Mouse (Mus musculus): Measurements from ENCODE around the gene Knl1.

Knl1 gene

DNA sequence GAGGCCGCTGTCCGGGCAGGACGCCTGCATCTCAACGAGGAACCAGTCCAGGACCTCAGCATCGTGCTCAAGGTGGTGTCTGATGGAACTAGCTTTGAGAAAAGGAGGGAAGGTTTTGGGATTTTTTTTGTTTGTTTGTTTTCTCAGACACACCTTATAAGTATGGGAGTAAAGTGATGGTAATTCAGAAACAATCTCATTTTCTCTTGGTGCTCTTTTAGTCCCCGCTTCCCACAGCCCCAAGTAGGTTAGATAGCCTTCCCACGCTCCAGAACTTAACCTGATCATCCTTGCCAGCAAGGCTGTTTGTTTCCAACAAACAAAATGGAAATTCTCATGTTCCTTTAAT, 11.5 kb upstream of the Knl1 start:
- no peak for DNase-seq (ENCODE audit: low spot score in 2 of 2)

DNA sequence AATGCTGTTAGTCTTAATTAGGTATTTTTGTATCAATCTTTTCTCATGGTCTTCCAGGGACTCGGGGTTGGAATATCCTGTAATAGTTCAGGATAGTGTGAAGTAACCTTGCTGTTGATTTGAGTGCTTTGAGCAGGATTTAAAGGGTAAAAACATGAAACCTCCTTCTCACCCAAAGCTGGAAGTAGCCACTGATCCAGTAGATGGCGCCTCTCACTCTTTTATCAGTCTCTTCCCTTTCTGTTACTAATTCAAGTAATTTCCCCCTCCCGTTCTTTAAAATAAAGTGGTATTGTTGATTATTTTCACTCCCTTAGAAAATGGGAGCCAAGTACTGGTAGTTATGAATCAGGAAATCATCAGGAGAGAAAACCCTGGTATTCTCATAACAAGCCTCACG, 6.0 kb upstream of the Knl1 start:
- DNase-seq (ENCODE audit: low spot score in 2 of 2) = no peak

DNA sequence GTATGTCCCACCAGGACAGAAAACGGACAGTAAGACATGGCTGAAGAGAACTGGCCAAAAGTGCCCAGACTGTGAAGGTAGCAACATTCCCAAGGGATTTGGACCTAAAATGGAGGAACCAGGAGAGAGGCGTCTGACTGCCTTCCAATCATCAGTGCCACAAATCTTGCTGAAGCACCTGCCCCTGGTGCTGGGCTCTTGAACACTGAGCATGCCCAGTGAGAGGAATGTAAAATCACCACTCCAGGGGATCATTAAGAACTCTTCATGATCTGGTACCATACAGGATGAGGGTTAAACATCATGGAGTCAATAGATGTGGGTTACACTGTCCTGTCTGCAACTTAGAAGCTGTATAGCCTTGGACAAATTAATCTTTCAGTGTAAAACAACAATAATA, 1.8 kb upstream of the Knl1 start:
- DNase-seq (ENCODE audit: low spot score in 2 of 2) = no peak

DNA sequence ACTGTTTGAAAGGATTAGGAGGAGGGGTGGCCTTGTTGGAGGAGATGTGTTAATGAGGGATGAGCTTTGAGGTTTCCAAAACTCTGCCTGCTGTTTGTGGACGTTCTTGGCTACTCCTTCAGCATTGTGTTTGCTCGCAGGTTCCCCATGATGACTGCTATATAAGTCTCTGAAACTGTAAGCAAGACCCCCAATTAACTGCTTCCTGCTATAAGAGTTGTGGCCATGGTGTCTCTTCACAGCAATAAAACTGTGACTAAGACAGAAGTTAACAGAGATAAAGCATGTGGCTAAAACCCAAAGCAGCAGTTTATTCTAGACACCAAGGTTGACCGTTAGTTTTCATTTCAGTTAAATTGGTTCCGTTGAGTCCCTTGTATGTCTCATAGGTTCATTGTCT, 930 bp downstream of the Knl1 start:
- no peak for DNase-seq (ENCODE audit: low spot score in 2 of 2)

DNA sequence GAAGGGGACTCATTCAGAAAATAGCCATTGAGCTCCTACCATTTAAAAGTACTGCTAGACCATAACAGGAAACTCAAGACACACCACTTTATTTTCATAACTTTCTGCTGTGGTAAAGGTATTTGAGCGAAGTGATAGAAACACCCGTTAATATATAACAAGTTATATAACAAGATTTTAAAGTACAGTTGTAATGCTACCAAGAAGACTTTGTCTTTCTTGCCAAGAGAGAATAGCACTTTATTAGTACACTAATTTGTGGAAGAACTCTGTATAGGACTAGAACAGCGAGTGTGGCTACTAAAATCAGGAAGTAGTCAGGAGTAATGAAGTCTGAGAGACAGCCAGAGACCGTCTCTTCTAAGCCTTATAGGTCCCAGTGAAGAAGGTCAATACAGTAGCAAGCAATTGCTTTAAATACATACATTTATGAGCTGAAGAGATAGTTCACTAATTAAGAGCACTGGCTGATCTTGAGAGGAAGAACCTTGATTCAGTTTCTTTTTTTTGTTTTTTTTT, 3.3 kb downstream of the Knl1 start:
- no peak for DNase-seq (ENCODE audit: low spot score in 2 of 2)

DNA sequence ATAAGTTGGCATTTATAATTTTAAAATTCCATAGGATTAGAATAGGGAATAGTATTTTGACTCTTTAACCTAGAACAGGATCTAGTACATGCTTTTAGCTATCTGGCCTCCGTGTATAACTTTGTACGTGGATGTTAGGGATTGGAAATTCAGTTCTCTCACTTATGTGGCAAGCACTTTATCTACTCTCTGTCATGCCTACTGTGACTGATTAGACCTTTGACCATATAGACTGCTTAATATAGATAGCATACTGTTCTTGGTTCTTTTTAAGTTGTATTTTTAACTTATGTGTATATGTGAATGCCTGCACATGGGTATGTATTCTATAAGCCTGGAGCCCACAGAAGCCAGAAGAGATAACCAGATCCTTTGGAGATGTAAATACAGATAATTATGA, 13.2 kb downstream of the Knl1 start:
- no peak for DNase-seq (ENCODE audit: low spot score in 2 of 2)

DNA sequence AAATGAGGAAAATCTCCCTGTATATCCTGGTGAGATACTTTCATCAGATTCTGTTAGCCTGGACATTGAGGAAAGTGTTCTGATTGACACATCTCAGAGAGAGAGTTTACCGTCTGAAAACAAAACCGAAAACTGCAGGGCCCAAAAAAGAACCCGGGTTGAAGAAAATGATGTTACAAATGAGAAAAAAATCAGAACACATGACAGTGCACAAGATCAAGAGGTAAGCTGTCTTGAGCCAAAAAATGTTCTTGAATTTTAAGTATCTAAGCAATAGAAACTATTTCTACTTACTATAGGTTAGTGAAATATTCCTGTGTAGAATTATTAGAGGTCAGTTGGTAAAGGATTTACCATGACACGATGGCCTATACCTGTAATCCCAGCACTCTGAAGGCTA, 25.5 kb downstream of the Knl1 start:
- no peak for DNase-seq (ENCODE audit: low spot score in 2 of 2)

DNA sequence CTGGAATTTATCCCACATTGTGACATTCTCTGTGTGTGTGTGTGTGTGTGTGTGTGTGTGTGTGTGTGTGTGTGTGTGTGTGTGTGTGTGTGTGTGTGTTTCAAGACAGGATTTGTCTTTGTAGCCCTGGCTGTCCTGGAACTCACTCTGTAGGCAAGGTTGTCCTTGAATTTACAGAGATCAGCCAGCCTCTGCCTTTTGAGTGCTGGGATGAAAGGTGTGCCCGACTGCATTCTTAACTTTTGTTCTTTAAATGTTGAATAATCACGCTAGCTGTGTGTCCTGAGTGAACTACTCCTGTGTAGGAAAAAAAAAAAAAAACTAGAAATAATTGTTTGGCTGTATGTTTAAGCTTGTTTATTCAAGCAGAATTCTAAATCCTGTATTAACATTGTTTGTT, 39.2 kb downstream of the Knl1 start:
- DNase-seq (ENCODE audit: low spot score in 2 of 2) = no peak

DNA sequence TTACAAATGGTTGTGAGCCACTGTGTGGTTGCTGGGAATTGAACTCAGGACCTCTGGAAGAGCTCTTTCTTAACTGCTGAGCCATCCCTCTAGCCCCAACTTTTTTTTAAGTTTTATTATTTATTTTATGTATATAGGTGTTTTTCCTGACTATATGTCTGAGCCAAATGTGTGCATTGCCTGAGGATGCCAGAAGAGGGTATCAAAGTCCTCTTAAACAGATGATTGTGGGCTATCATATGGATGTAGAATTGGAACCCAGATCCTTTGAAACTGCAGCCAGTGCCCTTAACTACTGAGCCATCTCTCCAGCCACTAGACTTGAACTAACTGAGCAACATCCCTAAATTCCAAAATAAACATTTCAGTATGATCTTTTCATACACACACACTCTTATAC, 54.6 kb downstream of the Knl1 start:
- no peak for DNase-seq (ENCODE audit: low spot score in 2 of 2)

DNA sequence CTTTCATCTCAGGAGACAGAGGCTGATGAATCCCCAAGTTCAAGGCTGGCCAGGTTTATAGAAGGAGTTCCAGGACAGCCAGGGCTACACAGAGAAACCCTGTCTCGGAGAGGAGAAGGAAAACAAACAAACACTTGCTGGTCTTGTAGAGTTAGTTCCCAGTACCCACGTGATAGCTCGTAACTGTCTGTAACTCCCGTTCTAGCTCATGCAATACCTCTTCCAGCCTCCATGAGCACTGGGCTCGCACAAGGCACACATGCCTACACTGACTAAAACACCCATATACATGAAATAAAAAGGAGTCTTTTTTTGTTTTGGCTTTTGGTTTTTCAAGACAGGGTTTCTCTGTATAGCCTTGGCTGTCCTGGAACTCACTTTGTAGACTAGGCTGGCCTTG, 59.7 kb downstream of the Knl1 start:
- DNase-seq (ENCODE audit: low spot score in 2 of 2) = no peak

DNA sequence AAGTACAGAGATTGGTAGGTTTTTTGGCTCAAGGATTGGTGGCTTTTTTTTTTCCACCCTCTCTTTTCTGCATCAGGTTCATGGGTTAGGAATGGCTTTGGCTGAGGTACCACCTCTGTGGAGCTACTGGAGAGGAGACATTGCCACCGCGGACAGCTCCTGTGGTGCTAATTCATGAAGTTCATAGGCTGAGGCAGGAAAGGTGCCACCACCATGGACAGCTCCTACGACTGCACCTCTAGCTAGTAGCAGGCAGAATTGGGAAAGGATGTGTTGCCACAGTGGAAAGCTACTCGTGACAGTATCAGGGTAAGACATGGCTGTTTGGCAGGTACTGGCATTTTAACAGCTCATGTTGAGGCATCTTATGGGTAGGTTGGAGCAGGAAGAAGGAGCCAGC, 61.6 kb downstream of the Knl1 start:
- no peak for DNase-seq (ENCODE audit: low spot score in 2 of 2)

DNA sequence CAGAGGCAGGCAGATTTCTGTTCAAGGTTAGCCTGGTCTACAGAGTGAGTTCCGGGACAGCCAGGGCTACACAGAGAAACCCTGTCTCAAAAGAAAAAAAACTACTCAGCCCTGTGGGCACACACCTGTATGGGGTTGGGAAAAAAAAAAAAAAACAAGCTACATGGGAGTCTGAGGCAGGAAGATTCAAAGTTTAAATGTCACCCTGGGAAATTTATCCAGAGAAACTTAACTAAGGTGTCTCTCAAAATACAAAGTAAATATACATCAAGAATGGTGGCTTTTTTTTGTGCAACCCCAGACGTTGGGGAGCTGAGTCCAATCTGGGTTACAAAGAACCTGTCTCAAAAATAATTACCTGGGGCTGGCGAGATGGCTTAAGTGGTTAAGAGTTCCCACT, 64.1 kb downstream of the Knl1 start:
- DNase-seq (ENCODE audit: low spot score in 2 of 2) = no peak

DNA sequence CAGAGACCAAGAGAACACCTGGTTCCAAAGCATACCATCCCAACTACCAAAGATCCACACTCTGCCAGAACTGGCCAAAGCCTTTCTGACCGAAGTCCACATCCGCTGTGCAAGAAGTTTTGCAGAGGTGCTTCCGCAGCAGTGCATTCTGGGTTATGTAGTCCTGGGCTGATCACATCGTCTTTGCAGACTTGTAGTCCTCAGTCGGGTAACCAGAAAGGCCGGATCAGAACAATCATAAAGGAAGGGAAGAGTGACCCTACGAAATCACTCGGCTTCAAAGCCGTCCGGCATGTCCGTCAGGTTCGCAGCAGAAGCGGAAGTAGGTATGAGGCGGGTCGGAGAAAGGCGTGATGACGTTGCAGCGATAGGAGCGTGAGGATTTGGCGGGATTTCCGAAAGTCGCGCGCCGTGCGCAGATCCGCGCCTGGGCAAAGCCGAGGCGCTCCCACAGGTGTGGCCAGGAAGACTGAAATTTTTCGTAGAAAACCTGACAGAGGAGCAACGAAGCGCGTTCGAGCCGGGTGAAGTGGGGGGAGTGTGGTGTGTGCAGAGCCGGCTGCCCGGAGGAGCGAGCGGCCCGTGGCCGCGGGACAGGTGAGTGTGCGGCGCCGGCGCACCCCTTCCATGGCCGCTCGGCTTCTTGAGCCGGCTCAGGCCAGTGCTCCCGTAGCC, 65.7 kb downstream of the Knl1 start, which contains the start of gene Rad51:
TSS of gene Rad51 (plus strand) at position 356 of the 675 bp plus-strand sequence.
- DNase-seq (ENCODE audit: low spot score in 2 of 2) = peak; percentile 84 to 86

DNA sequence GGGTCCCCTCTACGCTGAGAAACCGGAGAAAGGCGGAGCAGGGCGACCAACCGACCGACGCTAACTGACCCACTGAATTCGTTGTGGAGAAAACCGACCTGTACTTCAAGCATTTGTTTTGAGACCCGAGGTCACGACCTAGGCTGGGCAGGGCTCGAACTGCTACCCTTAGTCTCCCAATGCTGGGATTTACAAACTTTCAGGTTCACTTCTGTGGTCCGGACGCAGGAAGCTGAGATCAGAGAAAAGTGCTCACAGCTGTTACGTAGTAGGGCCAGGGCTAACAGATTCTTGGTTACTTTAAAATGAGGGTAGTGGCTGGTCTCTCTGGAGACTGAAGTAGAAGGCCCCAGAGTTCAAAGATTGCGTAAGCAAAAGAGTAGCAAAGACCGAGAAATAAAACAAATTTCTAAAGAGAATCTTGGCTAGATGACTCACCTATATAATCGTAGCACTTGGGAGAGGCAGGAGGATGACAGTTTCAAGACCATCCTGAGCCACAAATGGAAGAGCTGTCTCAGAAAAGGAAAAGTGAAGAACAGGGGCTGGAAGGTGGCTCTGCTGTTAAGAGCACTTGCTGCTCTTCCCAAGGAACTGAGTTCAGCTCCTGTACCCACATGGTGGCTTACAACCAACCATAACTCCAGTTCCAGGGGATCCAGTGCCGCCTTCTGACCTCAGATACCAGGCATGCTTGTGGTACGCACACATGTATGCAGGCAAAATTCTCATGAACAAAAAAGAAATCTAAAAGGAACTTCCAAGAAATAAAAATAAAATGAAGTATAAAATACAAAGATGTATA, 66.4 kb downstream of the Knl1 start:
- no peak for DNase-seq (ENCODE audit: low spot score in 2 of 2)

DNA sequence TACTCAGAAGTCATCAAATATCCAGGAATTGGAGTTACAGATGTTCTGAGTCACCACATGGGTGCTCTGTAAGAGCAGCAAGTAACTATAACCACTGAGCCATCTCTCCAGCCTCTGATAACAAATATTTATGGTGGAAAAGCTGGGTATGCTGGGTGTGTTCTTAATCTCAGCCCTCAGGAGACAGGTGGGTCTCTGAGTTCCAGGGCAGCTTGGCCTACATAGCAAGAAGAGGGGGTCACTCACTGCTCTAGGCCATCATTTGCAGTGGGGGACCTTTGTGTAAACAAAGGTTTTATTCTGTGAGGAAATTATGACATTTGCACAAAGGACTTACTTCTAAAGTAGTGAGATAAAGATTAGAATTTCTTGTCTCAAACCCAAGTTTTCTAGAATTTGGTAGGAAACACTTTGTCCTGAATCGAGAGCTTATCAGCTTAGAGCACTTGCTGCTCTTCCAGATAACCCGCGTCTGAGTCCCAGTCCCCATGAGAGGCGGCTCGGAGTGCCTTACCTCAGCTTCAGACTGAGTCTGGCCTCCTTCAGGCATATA, 89.5 kb downstream of the Knl1 start:
- no peak for DNase-seq (ENCODE audit: low spot score in 2 of 2)

DNA sequence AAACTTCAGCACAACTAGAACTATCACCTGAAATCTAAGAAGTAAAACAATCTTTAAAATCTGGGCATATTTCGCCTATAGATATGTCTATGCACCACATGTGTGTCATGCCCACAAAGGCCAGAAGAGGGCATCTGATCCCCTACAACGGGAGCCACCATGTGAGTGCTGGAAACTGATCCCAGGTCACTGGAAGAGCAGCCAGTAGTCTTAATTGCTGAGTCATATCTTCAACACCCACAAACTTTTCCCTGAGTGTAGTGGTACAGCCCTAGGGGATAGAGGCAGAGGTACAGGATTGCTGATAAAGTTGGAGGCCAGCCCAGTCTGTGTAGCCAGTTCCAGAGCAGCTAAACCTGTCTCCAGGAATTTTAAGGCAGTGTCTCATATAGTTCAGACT, 98.3 kb downstream of the Knl1 start:
- DNase-seq (ENCODE audit: low spot score in 2 of 2) = no peak

DNA sequence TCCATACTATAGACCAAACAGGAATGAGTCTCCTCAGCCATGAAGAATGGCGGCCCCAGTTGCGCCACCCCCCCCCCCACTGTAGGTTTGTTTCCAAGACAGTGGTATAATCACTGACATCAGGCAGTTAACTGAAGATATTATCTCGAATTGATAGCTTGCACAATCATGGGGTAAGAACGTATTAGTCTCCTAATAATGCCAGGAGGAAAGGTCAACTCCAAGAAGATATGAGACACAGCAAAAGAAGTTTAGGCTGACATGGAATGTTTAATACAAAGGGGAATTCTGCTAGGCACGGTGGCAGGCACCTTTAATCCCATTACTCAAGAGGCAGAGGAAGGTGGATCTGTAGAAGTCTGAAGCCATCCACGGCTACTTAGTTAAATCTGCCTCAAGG, 99.5 kb downstream of the Knl1 start:
- no peak for DNase-seq (ENCODE audit: low spot score in 2 of 2)

DNA sequence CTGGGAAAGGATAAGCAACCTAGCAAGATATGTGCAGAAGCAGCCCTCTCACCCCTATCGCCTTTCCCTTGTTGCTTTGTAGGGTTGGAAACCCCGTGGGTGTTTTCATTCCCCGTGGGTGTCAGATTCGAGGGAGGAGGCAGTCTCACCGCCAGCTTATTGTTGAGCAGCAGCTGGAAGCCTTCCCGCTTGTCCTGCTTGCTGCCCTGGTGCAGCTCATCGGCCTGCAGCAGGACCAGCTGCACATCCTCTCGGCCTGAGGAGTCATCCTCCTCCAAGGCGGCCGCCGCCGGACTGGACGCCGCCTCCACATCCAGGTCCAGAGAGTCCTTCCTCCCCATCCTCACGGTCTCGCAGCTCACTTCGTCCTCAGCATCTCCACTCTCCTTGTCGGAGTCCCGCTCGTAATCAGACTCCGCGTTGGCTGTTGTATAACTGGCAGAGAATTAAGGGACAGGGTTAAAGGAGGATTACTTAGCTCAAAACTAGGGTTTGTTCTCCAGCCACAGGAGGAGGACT, 100.3 kb downstream of the Knl1 start:
- DNase-seq (ENCODE audit: low spot score in 2 of 2) = no peak

DNA sequence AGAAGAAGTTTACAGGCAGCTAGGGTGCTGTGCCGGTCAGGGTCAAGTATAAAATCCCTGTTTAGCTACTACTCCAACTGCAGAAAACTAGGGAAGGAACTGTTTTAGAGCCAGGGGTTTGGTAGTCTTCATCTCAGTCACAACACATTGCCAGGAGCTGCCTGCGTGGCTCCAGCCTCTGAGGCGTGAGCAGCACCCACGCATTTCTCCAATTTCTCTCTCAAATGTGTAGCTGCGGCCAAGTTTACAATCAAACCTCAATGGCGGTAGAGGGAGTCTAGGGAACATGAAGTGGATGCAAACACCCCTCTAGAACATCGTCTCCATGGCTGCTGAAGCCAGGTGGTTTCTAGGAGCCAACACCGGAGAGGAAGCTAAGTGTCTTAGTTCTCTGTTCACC, 100.9 kb downstream of the Knl1 start:
- DNase-seq (ENCODE audit: low spot score in 2 of 2) = peak; percentile 32 to 61

DNA sequence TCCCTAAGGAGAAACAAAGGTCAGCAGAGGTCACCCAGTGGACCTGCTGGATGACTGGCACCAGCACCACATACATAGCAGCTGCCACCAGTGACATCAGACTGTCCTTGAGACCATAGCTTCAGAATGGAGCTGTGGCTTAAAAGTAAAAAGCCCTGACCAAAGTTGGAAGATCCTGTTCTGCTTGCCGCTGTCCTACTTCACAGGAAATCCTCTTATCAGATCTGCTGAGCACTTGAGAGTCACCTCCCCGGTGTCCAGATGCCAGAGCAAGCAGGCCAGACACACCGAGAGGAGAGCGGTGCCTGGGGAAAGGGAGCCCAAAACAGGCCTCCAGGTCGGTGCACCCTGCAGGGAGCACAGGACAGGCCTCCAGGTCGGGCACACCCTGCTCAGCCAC, 105.3 kb downstream of the Knl1 start:
- DNase-seq (ENCODE audit: low spot score in 2 of 2) = no peak

DNA sequence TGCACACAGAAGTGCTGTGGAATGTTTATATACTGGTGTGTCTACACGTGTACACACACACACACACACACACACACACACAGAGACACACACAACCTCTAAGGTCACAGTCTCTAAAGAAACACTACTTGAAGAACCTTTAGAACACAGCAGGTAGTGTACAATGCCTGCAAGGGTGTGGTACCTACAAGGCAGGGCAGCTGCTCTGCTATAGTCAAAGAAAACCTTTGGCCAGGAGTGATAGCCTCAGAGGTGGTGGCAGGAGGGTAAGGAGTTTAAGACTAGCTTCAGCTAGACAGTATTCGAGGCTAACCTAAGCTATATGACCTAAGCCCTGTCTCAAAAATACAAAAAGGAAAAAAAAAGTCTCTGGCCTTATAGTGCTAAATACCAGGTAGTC, 107.8 kb downstream of the Knl1 start:
- DNase-seq (ENCODE audit: low spot score in 2 of 2) = no peak

Data from right cerebral cortex, postnatal 36 days (tissue).